Mouse (Mus musculus): ENCODE data around the gene Pcdh17. TPM values are rescaled to one million over a fixed set of nuclear protein-coding genes. Genes with fewer than 3 reads are reported as not detected.

Gene Pcdh17
- total RNA-seq (2021) = 10 to 100 TPM in 1 of 2 experiments, 1 to 10 TPM in 1; 7.2 to 10.2 TPM
- long read RNA-seq, experiment 1, full-length matches to known transcripts = 3 of 4 reads
- long read RNA-seq, experiment 1, partial matches to known transcripts = 0 of 4 reads
- long read RNA-seq, experiment 1, other reads (novel, unspliced or antisense) = 1 of 4 reads
- long read RNA-seq, experiment 2, full-length matches to known transcripts = 2 of 4 reads
- long read RNA-seq, experiment 2, partial matches to known transcripts = 0 of 4 reads
- long read RNA-seq, experiment 2, other reads (novel, unspliced or antisense) = 2 of 4 reads

GRCm38 (mm10) chr14:84443288-84443686 lies at the start of gene Pcdh17:
Gene Pcdh17 (plus strand): TSS chr14:84443563.
- peak; percentile 90 for DNase-seq

- DNase-seq = no peak
Measured at GRCm38 (mm10) chr14:84397137-84397536, 46.2 kb upstream of the Pcdh17 start.

- no peak for DNase-seq
Measured at GRCm38 (mm10) chr14:84424736-84425135, 18.6 kb upstream of the Pcdh17 start.

- DNase-seq = no peak
Measured at GRCm38 (mm10) chr14:84426616-84427015, 16.7 kb upstream of the Pcdh17 start.

- DNase-seq = peak; percentile 9
Measured at GRCm38 (mm10) chr14:84438066-84438770, 5.1 kb upstream of the Pcdh17 start.

GRCm38 (mm10) chr14:84440903-84441302 lies 2.5 kb upstream of the Pcdh17 start:
- DNase-seq = peak; percentile 7

- DNase-seq = no peak
Measured at GRCm38 (mm10) chr14:84442528-84443287, 655 bp upstream of the Pcdh17 start.

GRCm38 (mm10) chr14:84443761-84444160 lies 398 bp downstream of the Pcdh17 start:
- DNase-seq = no peak

- peak; percentile 7 for DNase-seq
Measured at GRCm38 (mm10) chr14:84444276-84444662, 906 bp downstream of the Pcdh17 start.

- peak; percentile 8 for DNase-seq
Measured at GRCm38 (mm10) chr14:84444663-84445502, 1.5 kb downstream of the Pcdh17 start.

- peak; percentile 33 for DNase-seq
Measured at GRCm38 (mm10) chr14:84445503-84446410, 2.4 kb downstream of the Pcdh17 start.

- DNase-seq = peak; percentile 10
Measured at GRCm38 (mm10) chr14:84446411-84446915, 3.1 kb downstream of the Pcdh17 start.

- DNase-seq = peak; percentile 62
Measured at GRCm38 (mm10) chr14:84446941-84447641, 3.7 kb downstream of the Pcdh17 start.

- DNase-seq = peak; percentile 11
Measured at GRCm38 (mm10) chr14:84447661-84448380, 4.5 kb downstream of the Pcdh17 start.

- DNase-seq = peak; percentile 4
Measured at GRCm38 (mm10) chr14:84448381-84448771, 5.0 kb downstream of the Pcdh17 start.

- DNase-seq = no peak
Measured at GRCm38 (mm10) chr14:84454074-84454845, 10.9 kb downstream of the Pcdh17 start.

- no peak for DNase-seq
Measured at GRCm38 (mm10) chr14:84475491-84475890, 32.1 kb downstream of the Pcdh17 start.

GRCm38 (mm10) chr14:84476336-84476735 lies 33.0 kb downstream of the Pcdh17 start:
- DNase-seq = no peak

All from gastrocnemius, postnatal 10 days (tissue).